ENCODE assay signal across 9 mouse cellular contexts in genomic region chr3:85970742-85971598, GRCm38 (mm10). TPM values are rescaled to one million over a fixed set of nuclear protein-coding genes. Genes with fewer than 3 reads are reported as not detected.
DNase-seq lines count a peak whose midpoint lies in the region; ATAC-seq and TF ChIP-seq lines count a peak whose summit lies in the region.
"Had no signal": no experiment of that assay in that cellular context is flagged by ENCODE, and none has a peak within 500 bp of the region (broad histone marks: within the 10 kb centered on the region; RNA-seq: fewer than 3 reads in every experiment).

Sh3d19 (plus strand) TSS chr3:85971109.

- peak; percentile 92 for ATAC-seq in kidney, embryonic 14.5 days (ENCODE audit: low FRiP score, low TSS enrichment)
- peak; percentile 93 for ATAC-seq in limb, embryonic 14.5 days (ENCODE audit: low FRiP score, low read depth)
- peak; percentile 75 for ATAC-seq in midbrain, embryonic 14.5 days (ENCODE audit: low FRiP score, low TSS enrichment)
- peak; percentile 94 for ATAC-seq in stomach, embryonic 15.5 days (ENCODE audit: insufficient read depth, low FRiP score, low read depth)

- TF ChIP-seq CTCF in embryonic fibroblast, embryonic 13.5 days (IDR thresholded peaks at IDR 0.05; ENCODE audit: borderline replicate concordance, insufficient read depth, low read length) = no peak

- no peaks in the 10 kb centered on the region for H3K4me1 ChIP-seq in embryonic fibroblast, embryonic 13.5 days (ENCODE audit: control insufficient read depth, insufficient read depth, low read length)
- peaks cover 32% of the 10 kb centered on the region; the same call in 1 of the 2 replicates for H3K4me1 ChIP-seq in kidney, embryonic 14.5 days (ENCODE audit: control insufficient read depth, insufficient read depth, low read length)
- H3K4me1 ChIP-seq in limb, embryonic 14.5 days (ENCODE audit: control insufficient read depth, insufficient read depth, low read length) = 0 out of 2 replicates have a peak, but pooled peaks cover 7% of the 10 kb centered on the region
- H3K4me1 ChIP-seq in midbrain, embryonic 14.5 days (ENCODE audit: control insufficient read depth, insufficient read depth, low read length) = 0 out of 2 replicates have a peak, but pooled peaks cover 7% of the 10 kb centered on the region
- H3K4me1 ChIP-seq in stomach, embryonic 15.5 days = no peaks in the 10 kb centered on the region

- H3K27me3 ChIP-seq in kidney, embryonic 14.5 days (ENCODE audit: control insufficient read depth, insufficient read depth, low read length) = no peaks in the 10 kb centered on the region
- H3K27me3 ChIP-seq in limb, embryonic 14.5 days (ENCODE audit: control insufficient read depth, insufficient read depth, low read length) = no peaks in the 10 kb centered on the region
- no peaks in the 10 kb centered on the region for H3K27me3 ChIP-seq in midbrain, embryonic 14.5 days (ENCODE audit: control insufficient read depth, insufficient read depth, low read length)
- H3K27me3 ChIP-seq in stomach, embryonic 15.5 days (replicated peaks) = no peaks in the 10 kb centered on the region
- H3K27me3 ChIP-seq: CH12.LX had no signal

- DNase-seq in thymus, postnatal 4 days = peak; percentile 19
- no peak for DNase-seq in thymus, postnatal 0 days (ENCODE audit: low spot score)
- DNase-seq in heart, adult 9 months (ENCODE audit: low spot score in 2 of 2) = peak; percentile 79 to 82
- peak; percentile 73 for DNase-seq in limb, embryonic 14.5 days (ENCODE audit: low spot score)
- DNase-seq in midbrain, embryonic 14.5 days = peak; percentile 76

- H3K27ac ChIP-seq in embryonic fibroblast, embryonic 13.5 days (ENCODE audit: insufficient read depth, low read length) = no peak within 1 kb of the TSS
- peak within 1 kb of the TSS; percentile 86 for H3K27ac ChIP-seq in kidney, embryonic 14.5 days (ENCODE audit: low read depth, low read length)
- peak within 1 kb of the TSS; percentile 33; the same call in 1 of the 2 replicates for H3K27ac ChIP-seq in limb, embryonic 14.5 days (replicated peaks; ENCODE audit: low read depth, low read length)
- H3K27ac ChIP-seq in midbrain, embryonic 14.5 days (replicated peaks; ENCODE audit: low read depth, low read length) = peak within 1 kb of the TSS; percentile 68
- H3K27ac ChIP-seq in stomach, embryonic 15.5 days = peak within 1 kb of the TSS; percentile 91

- H3K9ac ChIP-seq in kidney, embryonic 14.5 days (ENCODE audit: low read depth, low read length) = peak within 1 kb of the TSS; percentile 91
- H3K9ac ChIP-seq in limb, embryonic 14.5 days (ENCODE audit: low read depth, low read length, severe bottlenecking) = peak within 1 kb of the TSS; percentile 86
- H3K9ac ChIP-seq in midbrain, embryonic 14.5 days (replicated peaks; ENCODE audit: low read length) = peak within 1 kb of the TSS; percentile 86
- peak within 1 kb of the TSS; percentile 73 for H3K9ac ChIP-seq in stomach, embryonic 15.5 days

- no peaks in the 10 kb centered on the region for H3K9me3 ChIP-seq in kidney, embryonic 14.5 days (ENCODE audit: control insufficient read depth, low read length)
- no peaks in the 10 kb centered on the region for H3K9me3 ChIP-seq in limb, embryonic 14.5 days (ENCODE audit: control insufficient read depth, low read length)
- H3K9me3 ChIP-seq in midbrain, embryonic 14.5 days (ENCODE audit: control insufficient read depth, low read length) = no peaks in the 10 kb centered on the region
- H3K9me3 ChIP-seq in stomach, embryonic 15.5 days = no peaks in the 10 kb centered on the region

- peak within 1 kb of the TSS; percentile 45 for H3K4me3 ChIP-seq in embryonic fibroblast, embryonic 13.5 days (ENCODE audit: insufficient read depth, low read length)
- H3K4me3 ChIP-seq in kidney, embryonic 14.5 days (ENCODE audit: low read length) = peak within 1 kb of the TSS; percentile 87
- H3K4me3 ChIP-seq in limb, embryonic 14.5 days (replicated peaks; ENCODE audit: low read length) = peak within 1 kb of the TSS; percentile 80
- H3K4me3 ChIP-seq in midbrain, embryonic 14.5 days (replicated peaks; ENCODE audit: low read depth, low read length) = peak within 1 kb of the TSS; percentile 74
- peak within 1 kb of the TSS; percentile 87 for H3K4me3 ChIP-seq in stomach, embryonic 15.5 days (replicated peaks)

- H3K4me2 ChIP-seq in kidney, embryonic 14.5 days (replicated peaks; ENCODE audit: low read depth, low read length) = peak within 1 kb of the TSS; percentile 82
- peak within 1 kb of the TSS; percentile 84 for H3K4me2 ChIP-seq in limb, embryonic 14.5 days (replicated peaks; ENCODE audit: low read depth, low read length, severe bottlenecking)
- H3K4me2 ChIP-seq in midbrain, embryonic 14.5 days (ENCODE audit: low read length) = peak within 1 kb of the TSS; percentile 83
- H3K4me2 ChIP-seq in stomach, embryonic 15.5 days = peak within 1 kb of the TSS; percentile 79

- WGBS in kidney, embryonic 14.5 days = 0% methylated on average over 52 of the region's 73 CpGs
- under 1% methylated on average over 27 of the region's 73 CpGs for whole genome bisulfite sequencing in limb, embryonic 14.5 days
- WGBS in midbrain, embryonic 14.5 days = under 1% methylated on average over 68 of the region's 73 CpGs
- under 1% methylated on average over 70 of the region's 73 CpGs for WGBS in stomach, embryonic 15.5 days

- H3K36me3 ChIP-seq in kidney, embryonic 14.5 days (ENCODE audit: control insufficient read depth, insufficient read depth, low read length) = no peaks in the 10 kb centered on the region
- H3K36me3 ChIP-seq in limb, embryonic 14.5 days (ENCODE audit: control insufficient read depth, insufficient read depth, low read length) = no peaks in the 10 kb centered on the region
- H3K36me3 ChIP-seq in midbrain, embryonic 14.5 days (ENCODE audit: control insufficient read depth, insufficient read depth, low read length) = no peaks in the 10 kb centered on the region
- no peaks in the 10 kb centered on the region for H3K36me3 ChIP-seq in stomach, embryonic 15.5 days

- TF ChIP-seq POLR2A in embryonic fibroblast, embryonic 13.5 days (IDR thresholded peaks at IDR 0.05; ENCODE audit: low read depth, low read length) = peak; percentile 80
- TF ChIP-seq POLR2A in limb, embryonic 14.5 days (IDR thresholded peaks at IDR 0.05; ENCODE audit: borderline replicate concordance, extremely low read depth, insufficient read depth, insufficient read length) = peak; percentile 35; the same call in 1 of the 2 replicates

RNA-seq across cellular contexts. Expression of gene Sh3d19, which starts in this region (rescaled TPM):
- polyA plus RNA-seq in thymus, postnatal 0 days (2015; fragmentation: Nextera tagmentation; extraction: Ambion mirVana) = 2.5 and 3.5 TPM in 2 replicates
- polyA plus RNA-seq in embryonic fibroblast, embryonic 13.5 days (2011; ENCODE audit: insufficient read length, low read depth, missing spikeins) = 44.8 and 54.2 TPM in 2 replicates
- 27.7 and 39.9 TPM in 2 replicates for polyA plus RNA-seq in kidney, embryonic 14.5 days (2014; fragmentation: Nextera tagmentation; extraction: Ambion mirVana)
- polyA plus RNA-seq in limb, embryonic 14.5 days (2012; rRNA removed) = 33.8 and 36.5 TPM in 2 replicates
- polyA plus RNA-seq in limb, embryonic 14.5 days (2014; fragmentation: Nextera tagmentation; extraction: Ambion mirVana) = 29.2 and 32.1 TPM in 2 replicates
- polyA plus RNA-seq in midbrain, embryonic 14.5 days (2014; fragmentation: Nextera tagmentation; extraction: Ambion mirVana) = 13.2 and 14.4 TPM in 2 replicates
- 41.5 and 43.7 TPM in 2 replicates for polyA plus RNA-seq in stomach, embryonic 15.5 days (2015; fragmentation: Nextera tagmentation; extraction: Ambion mirVana)
